Mouse (Mus musculus): ENCODE measurements around the gene Kcnj16. TPM values are rescaled to one million over a fixed set of nuclear protein-coding genes. Genes with fewer than 3 reads are reported as not detected.

The Kcnj16 gene
- polyA plus RNA-seq, 1 experiment from 2014 or later, result not detected

GRCm38 (mm10) chr11:110985508-110985907, 17.7 kb downstream of the Kcnj16 start:
- no peaks in the 10 kb centered on the region for H3K36me3 ChIP-seq (ENCODE audit: control insufficient read depth, insufficient read depth, low read length)
- ATAC-seq (ENCODE audit: low read depth), result no peak
- 63% methylated on average over 1 of the region's 1 CpGs for WGBS
- H3K27ac ChIP-seq (ENCODE audit: low read length), result no peak overlapping the region
- no peaks in the 10 kb centered on the region for H3K4me1 ChIP-seq (replicated peaks; ENCODE audit: control insufficient read depth, insufficient read depth, low read length)
- H3K4me2 ChIP-seq (ENCODE audit: low read depth, low read length), result no peak overlapping the region
- H3K4me3 ChIP-seq (ENCODE audit: low read length), result no peak overlapping the region
- H3K9ac ChIP-seq (ENCODE audit: low read length), result no peak overlapping the region
- no peaks in the 10 kb centered on the region for H3K27me3 ChIP-seq (ENCODE audit: control insufficient read depth, insufficient read depth, low read depth, low read length)
- H3K9me3 ChIP-seq (ENCODE audit: control insufficient read depth, low read length), result no peaks in the 10 kb centered on the region

GRCm38 (mm10) chr11:110985949-110986348, 18.1 kb downstream of the Kcnj16 start:
- 36% methylated on average over 3 of the region's 3 CpGs for WGBS
- Histone ChIP-seq H3K27me3 (ENCODE audit: control insufficient read depth, insufficient read depth, low read depth, low read length) (no peaks in the 10 kb centered on the region), H3K9ac (ENCODE audit: low read length) (no peak overlapping the region), H3K36me3 (ENCODE audit: control insufficient read depth, insufficient read depth, low read length) (no peaks in the 10 kb centered on the region), H3K27ac (ENCODE audit: low read length) (no peak overlapping the region), H3K4me2 (ENCODE audit: low read depth, low read length) (no peak overlapping the region), H3K4me3 (ENCODE audit: low read length) (no peak overlapping the region), H3K9me3 (ENCODE audit: control insufficient read depth, low read length) (no peaks in the 10 kb centered on the region), H3K4me1 (replicated peaks; ENCODE audit: control insufficient read depth, insufficient read depth, low read length) (no peaks in the 10 kb centered on the region)
- ATAC-seq (ENCODE audit: low read depth), result peak; percentile 65

DNA sequence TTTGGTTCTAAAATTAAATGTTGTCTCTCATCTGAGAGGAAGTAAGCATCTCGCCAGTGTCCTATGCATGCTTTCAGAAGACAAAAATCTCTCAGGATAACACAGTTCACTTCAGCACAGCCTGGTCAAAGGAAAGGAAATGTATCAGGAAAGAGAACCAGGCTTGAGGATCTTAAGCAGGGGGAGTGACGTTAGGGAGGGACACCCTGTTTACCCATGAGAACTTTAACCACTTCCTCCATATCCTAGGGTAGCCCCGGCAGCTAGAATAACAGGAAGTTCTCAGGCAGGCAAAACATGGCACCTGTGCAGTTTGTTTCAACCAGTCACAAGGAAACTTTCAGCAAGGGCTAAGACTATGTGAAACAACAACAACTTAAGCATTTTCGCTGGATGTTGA, 25.8 kb downstream of the Kcnj16 start:
- ATAC-seq (ENCODE audit: low read depth), result peak; percentile 60; the same call in 1 of the 2 replicates
- H3K4me2 ChIP-seq (ENCODE audit: low read depth, low read length), result no peak overlapping the region
- H3K4me3 ChIP-seq (ENCODE audit: low read length), result no peak overlapping the region
- 41% methylated on average over 4 of the region's 4 CpGs for WGBS
- no peak overlapping the region for H3K9ac ChIP-seq (ENCODE audit: low read length)
- H3K4me1 ChIP-seq (replicated peaks; ENCODE audit: control insufficient read depth, insufficient read depth, low read length), result no peaks in the 10 kb centered on the region
- no peaks in the 10 kb centered on the region for H3K27me3 ChIP-seq (ENCODE audit: control insufficient read depth, insufficient read depth, low read depth, low read length)
- no peaks in the 10 kb centered on the region for H3K9me3 ChIP-seq (ENCODE audit: control insufficient read depth, low read length)
- no peaks in the 10 kb centered on the region for H3K36me3 ChIP-seq (ENCODE audit: control insufficient read depth, insufficient read depth, low read length)
- 0 out of 2 replicates have a peak overlapping the region, but pooled peaks have one; percentile 7 for H3K27ac ChIP-seq (ENCODE audit: low read length)

- Histone ChIP-seq H3K27me3 (ENCODE audit: control insufficient read depth, insufficient read depth, low read depth, low read length) (no peaks in the 10 kb centered on the region), H3K27ac (ENCODE audit: low read length) (no peak overlapping the region), H3K9ac (ENCODE audit: low read length) (no peak overlapping the region), H3K36me3 (ENCODE audit: control insufficient read depth, insufficient read depth, low read length) (no peaks in the 10 kb centered on the region), H3K4me3 (ENCODE audit: low read length) (no peak overlapping the region), H3K9me3 (ENCODE audit: control insufficient read depth, low read length) (no peaks in the 10 kb centered on the region), H3K4me2 (ENCODE audit: low read depth, low read length) (no peak overlapping the region), H3K4me1 (replicated peaks; ENCODE audit: control insufficient read depth, insufficient read depth, low read length) (no peaks in the 10 kb centered on the region)
- 73% methylated on average over 9 of the region's 9 CpGs for WGBS
- no peak for ATAC-seq (ENCODE audit: low read depth)
Measured at GRCm38 (mm10) chr11:110997211-110997610, 29.4 kb downstream of the Kcnj16 start.

DNA sequence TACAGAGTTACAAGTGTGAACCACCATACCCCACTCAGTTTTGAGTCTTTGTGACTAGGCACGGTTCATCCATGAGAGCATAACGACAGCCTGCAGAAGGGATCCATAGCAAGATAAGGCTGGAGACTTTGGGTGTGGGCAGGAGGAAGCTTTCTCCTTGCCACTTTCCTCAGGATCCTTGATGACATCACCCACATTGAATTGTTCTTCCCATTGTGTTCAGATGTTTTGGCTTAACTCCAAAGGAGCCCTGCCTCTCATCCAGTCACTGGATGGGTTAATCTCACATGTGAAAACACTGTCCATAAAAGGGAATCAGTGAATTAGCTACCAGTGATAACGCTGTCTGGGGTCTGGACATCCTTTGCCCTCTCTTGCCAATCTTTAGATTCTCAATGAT, 37.3 kb downstream of the Kcnj16 start:
- Histone ChIP-seq H3K9me3 (ENCODE audit: control insufficient read depth, low read length) (no peaks in the 10 kb centered on the region), H3K27me3 (ENCODE audit: control insufficient read depth, insufficient read depth, low read depth, low read length) (no peaks in the 10 kb centered on the region), H3K9ac (ENCODE audit: low read length) (no peak overlapping the region), H3K27ac (ENCODE audit: low read length) (no peak overlapping the region), H3K4me3 (ENCODE audit: low read length) (no peak overlapping the region), H3K4me2 (ENCODE audit: low read depth, low read length) (no peak overlapping the region), H3K36me3 (ENCODE audit: control insufficient read depth, insufficient read depth, low read length) (no peaks in the 10 kb centered on the region), H3K4me1 (replicated peaks; ENCODE audit: control insufficient read depth, insufficient read depth, low read length) (no peaks in the 10 kb centered on the region)
- 66% methylated on average over 3 of the region's 3 CpGs for WGBS
- ATAC-seq (ENCODE audit: low read depth), result no peak

DNA sequence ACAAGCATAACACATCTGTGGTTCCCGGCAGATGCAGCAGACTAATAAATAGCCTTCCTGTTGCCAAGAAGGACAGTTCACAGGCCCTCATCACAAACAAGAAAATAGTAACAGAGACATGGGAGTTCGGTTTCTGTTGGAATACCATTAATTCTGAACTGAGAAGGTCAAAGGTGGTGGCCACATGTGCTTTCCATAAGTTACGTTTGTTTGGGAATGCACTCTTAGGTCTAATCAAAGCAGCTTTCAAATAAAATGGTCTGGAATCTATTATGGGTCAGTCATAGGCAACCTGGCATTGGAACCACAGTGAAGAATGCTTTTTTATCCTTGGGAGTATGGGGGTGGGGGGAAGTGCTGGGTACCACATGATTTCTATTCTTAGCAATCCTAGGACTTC, 41.6 kb downstream of the Kcnj16 start:
- H3K4me1 ChIP-seq (replicated peaks; ENCODE audit: control insufficient read depth, insufficient read depth, low read length), result no peaks in the 10 kb centered on the region
- no peak overlapping the region for H3K4me2 ChIP-seq (ENCODE audit: low read depth, low read length)
- 48% methylated on average over 3 of the region's 3 CpGs for WGBS
- H3K36me3 ChIP-seq (ENCODE audit: control insufficient read depth, insufficient read depth, low read length), result no peaks in the 10 kb centered on the region
- ATAC-seq (ENCODE audit: low read depth), result no peak
- no peak overlapping the region for H3K27ac ChIP-seq (ENCODE audit: low read length)
- no peaks in the 10 kb centered on the region for H3K27me3 ChIP-seq (ENCODE audit: control insufficient read depth, insufficient read depth, low read depth, low read length)
- no peaks in the 10 kb centered on the region for H3K9me3 ChIP-seq (ENCODE audit: control insufficient read depth, low read length)
- no peak overlapping the region for H3K9ac ChIP-seq (ENCODE audit: low read length)
- no peak overlapping the region for H3K4me3 ChIP-seq (ENCODE audit: low read length)

DNA sequence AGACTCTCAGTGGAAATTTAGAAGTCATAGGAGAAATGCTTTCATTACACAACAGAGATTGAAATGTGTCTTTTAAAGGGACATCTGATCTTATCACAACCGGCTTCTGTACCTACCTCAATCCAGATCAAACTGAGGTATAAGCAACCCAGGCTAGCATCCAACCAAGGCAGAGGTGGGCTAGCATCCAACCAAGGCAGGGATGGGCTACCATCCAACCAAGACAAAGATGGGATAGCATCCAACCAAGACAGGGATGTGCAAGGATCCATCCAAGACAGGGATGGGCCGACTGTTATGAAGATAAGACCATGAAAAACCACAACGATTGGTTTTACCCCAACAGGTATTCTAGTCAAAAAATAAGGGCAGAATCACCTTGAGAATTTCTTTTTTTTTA, 48.4 kb downstream of the Kcnj16 start:
- H3K27ac ChIP-seq (ENCODE audit: low read length), result no peak overlapping the region
- H3K4me3 ChIP-seq (ENCODE audit: low read length), result no peak overlapping the region
- no peaks in the 10 kb centered on the region for H3K27me3 ChIP-seq (ENCODE audit: control insufficient read depth, insufficient read depth, low read depth, low read length)
- H3K9me3 ChIP-seq (ENCODE audit: control insufficient read depth, low read length), result no peaks in the 10 kb centered on the region
- no peak overlapping the region for H3K9ac ChIP-seq (ENCODE audit: low read length)
- no peaks in the 10 kb centered on the region for H3K4me1 ChIP-seq (replicated peaks; ENCODE audit: control insufficient read depth, insufficient read depth, low read length)
- no peak overlapping the region for H3K4me2 ChIP-seq (ENCODE audit: low read depth, low read length)
- ATAC-seq (ENCODE audit: low read depth), result no peak
- WGBS, result 95% methylated on average over 3 of the region's 3 CpGs
- no peaks in the 10 kb centered on the region for H3K36me3 ChIP-seq (ENCODE audit: control insufficient read depth, insufficient read depth, low read length)

DNA sequence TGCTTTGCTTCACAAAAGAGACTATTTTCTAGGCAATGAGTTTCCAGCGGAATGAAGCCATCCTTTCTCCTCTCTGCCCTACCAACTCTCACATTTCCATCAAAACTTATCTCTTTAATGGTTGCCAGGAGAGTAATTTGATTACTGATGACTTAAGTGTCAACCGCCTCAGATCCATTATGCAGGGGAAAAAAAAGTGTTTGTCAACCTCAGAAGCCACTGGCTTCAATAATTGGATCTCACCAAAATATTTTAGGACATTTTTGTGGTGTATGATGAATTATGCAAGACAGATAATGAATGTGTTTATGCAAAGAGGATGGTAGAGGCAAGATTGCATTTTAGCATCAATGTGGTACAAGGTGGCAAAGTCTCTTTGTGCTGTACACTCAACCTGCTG, 52.4 kb downstream of the Kcnj16 start:
- Histone ChIP-seq H3K9ac (ENCODE audit: low read length) (no peak overlapping the region), H3K4me1 (replicated peaks; ENCODE audit: control insufficient read depth, insufficient read depth, low read length) (no peaks in the 10 kb centered on the region), H3K9me3 (ENCODE audit: control insufficient read depth, low read length) (no peaks in the 10 kb centered on the region), H3K4me2 (ENCODE audit: low read depth, low read length) (no peak overlapping the region), H3K27ac (ENCODE audit: low read length) (no peak overlapping the region), H3K27me3 (ENCODE audit: control insufficient read depth, insufficient read depth, low read depth, low read length) (no peaks in the 10 kb centered on the region), H3K36me3 (ENCODE audit: control insufficient read depth, insufficient read depth, low read length) (no peaks in the 10 kb centered on the region), H3K4me3 (ENCODE audit: low read length) (no peak overlapping the region)
- ATAC-seq (ENCODE audit: low read depth), result no peak
- WGBS, result 44% methylated on average over 2 of the region's 2 CpGs

- 67% methylated on average over 8 of the region's 8 CpGs for WGBS
Measured at GRCm38 (mm10) chr11:111022681-111023281, 54.9 kb downstream of the Kcnj16 start.

GRCm38 (mm10) chr11:111042175-111042574, 74.3 kb downstream of the Kcnj16 start:
- H3K4me1 ChIP-seq (replicated peaks; ENCODE audit: control insufficient read depth, insufficient read depth, low read length), result no peaks in the 10 kb centered on the region
- no peak for ATAC-seq (ENCODE audit: low read depth)
- no peaks in the 10 kb centered on the region for H3K27me3 ChIP-seq (ENCODE audit: control insufficient read depth, insufficient read depth, low read depth, low read length)
- H3K9me3 ChIP-seq (ENCODE audit: control insufficient read depth, low read length), result no peaks in the 10 kb centered on the region
- H3K36me3 ChIP-seq (ENCODE audit: control insufficient read depth, insufficient read depth, low read length), result no peaks in the 10 kb centered on the region
- no peak overlapping the region for H3K4me3 ChIP-seq (ENCODE audit: low read length)
- no peak overlapping the region for H3K27ac ChIP-seq (ENCODE audit: low read length)
- H3K9ac ChIP-seq (ENCODE audit: low read length), result no peak overlapping the region
- H3K4me2 ChIP-seq (ENCODE audit: low read depth, low read length), result no peak overlapping the region
- 42% methylated on average over 5 of the region's 5 CpGs for WGBS

More at GRCm38 (mm10) chr11:111022681-111023281, 54.9 kb downstream of the Kcnj16 start:
- Histone ChIP-seq H3K36me3 (ENCODE audit: control insufficient read depth, insufficient read depth, low read length) (no peaks in the 10 kb centered on the region), H3K4me2 (ENCODE audit: low read depth, low read length) (no peak overlapping the region), H3K9ac (ENCODE audit: low read length) (no peak overlapping the region), H3K9me3 (ENCODE audit: control insufficient read depth, low read length) (no peaks in the 10 kb centered on the region), H3K4me3 (ENCODE audit: low read length) (no peak overlapping the region), H3K4me1 (replicated peaks; ENCODE audit: control insufficient read depth, insufficient read depth, low read length) (no peaks in the 10 kb centered on the region), H3K27ac (ENCODE audit: low read length) (no peak overlapping the region), H3K27me3 (ENCODE audit: control insufficient read depth, insufficient read depth, low read depth, low read length) (no peaks in the 10 kb centered on the region)
- ATAC-seq (ENCODE audit: low read depth), result no peak
